Mouse (Mus musculus) ovary, postnatal 36 days (tissue): ENCODE measurements at regions not wholly inside any gene's neighbourhood (a gene's known extent, or its start where the extent isn't known, plus 50 kb on each side); places are given as distances from the start of the nearest gene placed in this dataset.
"Not testable (repeated sequence)": the region's sequence is repeated elsewhere in the genome, so short reads cannot be mapped to it uniquely, and the experiment has no call there.

ENCODE experiments used
- DNase-seq: peaks from one replicate; pipeline ENCODE4 v3.0.0; 2022; ENCODE audit warnings: low spot score, mixed read lengths

DNA sequence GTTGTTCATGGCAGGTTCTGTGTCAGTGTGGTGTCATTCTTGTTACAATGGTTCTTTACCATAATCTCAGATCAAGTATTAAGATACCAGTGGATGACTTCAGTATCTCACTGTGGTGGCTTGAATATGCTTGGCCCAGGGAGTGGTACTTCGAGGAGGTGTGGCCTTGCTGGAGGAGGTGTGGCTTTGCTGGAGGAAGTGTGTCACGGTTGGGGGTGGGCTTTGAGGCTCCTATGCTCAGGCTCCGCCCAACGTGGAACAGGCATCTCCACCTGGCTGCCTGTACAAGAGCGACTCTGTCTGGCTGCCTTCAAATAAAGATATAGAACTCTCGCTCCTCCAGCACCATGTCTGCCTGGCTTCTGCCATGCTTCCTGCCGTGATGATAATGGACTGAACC, 63.6 kb downstream of the Cd2 start:
- no peak for DNase-seq

DNA sequence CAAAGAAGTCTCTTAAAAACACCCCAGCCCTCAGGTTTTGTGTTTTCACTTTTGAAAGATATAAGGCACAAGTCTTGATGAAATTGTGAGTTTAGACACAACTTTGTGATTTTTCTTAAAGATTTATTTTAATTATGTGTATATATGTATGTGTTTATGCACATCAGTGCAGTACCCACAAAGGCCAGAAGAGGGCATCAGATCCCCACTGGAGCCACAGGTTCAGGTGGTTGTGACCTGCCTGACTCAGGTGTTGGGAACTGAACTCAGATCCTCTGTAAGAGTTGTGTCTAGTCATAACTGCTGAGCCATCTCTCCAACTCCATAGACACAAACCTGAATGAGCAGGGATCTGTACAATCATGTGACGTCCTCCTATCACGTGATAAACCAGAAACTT, 67.8 kb downstream of the Cd2 start:
- DNase-seq, result no peak

DNA sequence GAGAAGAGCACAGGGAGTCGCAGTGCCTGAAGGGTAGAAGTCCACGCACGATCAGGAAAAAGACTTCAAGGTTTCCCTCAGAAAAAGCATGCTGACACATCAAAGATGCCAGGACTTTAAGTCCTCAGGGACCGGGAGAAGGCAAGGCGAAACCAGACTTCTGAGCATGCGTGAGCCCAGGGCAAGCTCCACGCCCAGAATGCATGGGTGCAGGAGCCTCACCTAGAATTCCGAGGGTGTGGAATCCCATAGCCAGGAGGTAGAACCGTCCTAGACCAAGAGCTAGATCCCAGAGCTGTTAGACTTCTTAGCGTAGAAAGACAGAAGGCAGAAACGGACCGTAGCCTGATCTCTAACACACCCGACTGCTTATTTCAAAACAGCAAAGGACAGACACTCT, 71.0 kb downstream of the Cd2 start:
- DNase-seq, result no peak

- DNase-seq, result no peak
Measured at GRCm38 (mm10) chr3:101213212-101213562, 74.6 kb downstream of the Cd2 start.

DNA sequence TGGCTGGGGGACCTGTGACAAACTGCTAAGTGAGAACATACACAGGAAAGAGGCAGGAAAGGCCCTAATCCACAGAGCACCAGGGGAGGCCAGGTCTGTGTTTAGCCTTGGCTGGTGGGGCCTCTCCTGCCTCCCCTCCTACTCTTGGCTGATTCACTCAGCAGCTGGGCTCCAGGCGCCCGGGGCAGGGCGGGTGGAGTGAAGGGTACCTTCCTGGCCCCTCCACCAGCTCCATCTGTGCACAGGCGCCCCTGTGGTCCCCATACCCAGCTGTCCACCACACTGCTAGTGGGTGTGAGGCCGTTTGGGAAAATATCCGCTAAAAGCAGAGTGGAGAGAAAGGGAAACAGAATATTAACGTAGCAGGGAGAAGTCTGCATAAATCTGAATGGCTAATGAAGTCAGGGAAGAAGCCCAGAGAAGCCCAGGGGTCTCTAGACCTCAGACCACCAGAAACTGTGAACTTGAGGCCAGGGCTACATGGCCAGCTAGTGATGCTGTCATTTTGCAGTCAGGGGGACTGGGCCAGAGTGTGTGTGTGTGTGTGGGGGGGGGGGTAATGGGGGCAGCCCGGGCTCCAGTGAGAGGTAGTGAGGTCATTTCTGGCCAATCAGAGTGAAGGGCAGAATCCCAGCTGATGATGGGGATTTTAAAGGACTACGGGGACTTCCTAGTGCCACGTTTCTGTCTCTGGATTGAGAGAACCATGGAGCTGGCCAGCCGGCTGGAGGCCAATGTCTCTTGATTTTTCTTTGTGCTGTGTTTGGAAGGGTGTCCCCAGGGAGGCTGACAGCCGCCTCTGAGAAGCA, 75.1 kb downstream of the Cd2 start:
- DNase-seq, result peak; percentile 29

- no peak for DNase-seq
Measured at GRCm38 (mm10) chr3:101211936-101212335, 75.8 kb downstream of the Cd2 start.

GRCm38 (mm10) chr3:101209546-101209945, 78.2 kb downstream of the Cd2 start:
- DNase-seq, result no peak

DNA sequence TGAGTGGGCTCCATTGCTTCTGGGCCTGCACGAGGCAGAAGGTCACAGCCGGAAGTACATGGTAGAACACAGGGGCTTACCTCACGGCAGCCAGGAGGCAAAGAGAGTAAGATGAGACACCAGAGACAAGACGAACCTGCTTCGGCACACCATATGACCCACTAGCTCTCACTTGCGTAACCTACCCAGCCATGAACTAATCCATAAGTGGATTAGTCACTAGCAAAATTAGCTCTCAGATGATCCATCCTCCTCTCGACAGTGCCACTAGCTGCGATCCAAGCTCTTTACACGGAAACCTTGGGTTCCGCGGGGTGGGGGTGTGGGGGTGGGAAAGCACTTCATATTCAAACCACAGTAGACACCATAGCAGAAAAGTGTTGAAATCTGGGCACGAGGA, 79.0 kb downstream of the Cd2 start:
- DNase-seq, result no peak

GRCm38 (mm10) chr3:101206172-101206571, 81.6 kb downstream of the Cd2 start:
- not testable (repeated sequence) for DNase-seq

GRCm38 (mm10) chr3:101194725-101195124, 84.6 kb upstream of the Ptgfrn start:
- no peak for DNase-seq

DNA sequence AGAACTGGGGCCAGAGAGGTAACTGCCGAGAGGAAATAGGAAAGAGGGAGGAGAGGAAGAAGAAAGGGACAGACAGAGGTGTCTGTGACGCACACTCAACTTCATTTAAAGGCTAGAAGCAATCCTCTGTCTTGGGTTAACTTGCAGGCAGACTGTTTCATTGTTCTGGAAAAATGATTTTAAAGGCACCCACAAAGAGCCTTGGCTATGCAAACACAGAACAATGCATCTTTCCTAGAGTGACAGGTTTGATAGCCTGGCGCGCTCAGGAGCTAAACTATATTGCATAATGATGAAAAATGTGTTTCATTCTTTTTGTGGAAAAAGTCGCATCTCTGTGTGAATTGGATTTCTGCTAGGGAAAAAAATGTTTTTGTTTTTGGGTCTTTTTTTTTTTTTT, 84.2 kb upstream of the Ptgfrn start:
- no peak for DNase-seq

DNA sequence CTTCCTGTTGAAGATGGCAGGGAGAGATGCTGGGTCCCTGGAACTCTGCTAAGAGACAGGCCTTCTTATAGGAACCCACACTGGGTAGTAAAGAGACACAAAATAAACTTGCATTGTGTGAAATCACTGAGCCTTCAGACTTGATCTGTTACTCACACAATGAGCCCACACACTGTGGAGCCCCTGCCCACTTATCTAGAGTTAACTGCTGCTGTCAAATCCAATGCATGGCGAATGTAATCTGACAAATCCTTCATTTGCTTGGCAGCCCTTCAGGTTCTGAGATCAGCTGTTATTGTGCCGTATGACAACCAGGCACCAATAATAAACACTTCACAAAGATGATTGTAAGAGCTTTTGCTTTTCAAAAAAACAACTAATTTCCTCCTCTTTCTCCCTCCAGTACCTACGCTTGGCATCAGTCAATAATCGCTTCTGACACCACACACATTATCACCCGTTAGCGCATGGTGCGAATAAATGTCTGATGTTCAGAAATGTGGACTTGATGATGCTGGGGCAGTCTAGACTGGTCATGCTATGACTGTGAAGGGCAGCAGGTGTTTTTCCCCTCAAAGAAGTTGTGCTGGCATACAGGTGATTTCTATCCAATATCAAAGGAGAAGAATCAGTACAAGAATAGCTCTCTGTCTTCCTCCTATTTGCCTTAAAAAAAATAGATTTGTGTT, 81.4 kb upstream of the Ptgfrn start:
- no peak for DNase-seq

DNA sequence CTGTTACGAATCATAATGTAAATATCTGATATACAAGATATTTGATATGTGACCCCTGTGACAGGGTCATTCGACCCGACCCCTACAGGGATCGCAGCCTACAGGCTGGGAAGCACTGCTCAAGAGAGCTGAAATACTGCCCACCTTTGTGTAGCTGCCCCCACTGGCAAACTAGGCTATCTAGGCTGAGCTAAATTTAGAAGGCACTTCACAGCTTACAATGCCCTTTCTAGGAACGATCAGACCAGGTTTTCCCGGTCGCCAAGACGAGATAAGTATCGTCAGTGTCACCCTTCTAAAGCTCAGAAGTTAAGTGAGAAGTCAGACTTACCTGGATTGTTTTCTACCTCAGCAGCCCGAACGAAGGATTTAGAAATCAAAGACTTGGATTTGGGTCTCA, 71.9 kb upstream of the Ptgfrn start:
- DNase-seq, result no peak

- DNase-seq, result no peak
Measured at GRCm38 (mm10) chr3:101173954-101174353, 63.9 kb upstream of the Ptgfrn start.

GRCm38 (mm10) chr3:101170037-101171019, 60.2 kb upstream of the Ptgfrn start:
- DNase-seq, result no peak

GRCm38 (mm10) chr3:101167026-101167425, 56.9 kb upstream of the Ptgfrn start:
- DNase-seq, result no peak

DNA sequence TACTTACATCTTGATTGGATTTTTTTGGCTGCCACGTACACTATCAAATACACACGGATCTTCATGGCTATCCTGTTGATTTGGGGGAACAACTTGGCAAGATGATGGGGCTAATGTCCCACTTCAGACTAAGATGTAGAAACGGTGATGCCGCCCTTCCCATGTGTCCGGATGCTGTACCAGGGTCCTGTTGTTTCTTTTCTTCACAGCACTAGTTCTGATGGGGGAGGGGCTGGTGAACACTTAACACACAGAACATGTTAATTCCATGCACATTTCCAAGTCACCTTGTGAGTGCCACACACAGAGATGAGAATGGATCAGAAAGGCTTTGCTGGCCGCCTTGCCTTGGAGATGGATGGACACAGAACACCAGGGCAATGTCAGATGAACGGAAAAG, 56.5 kb upstream of the Ptgfrn start:
- no peak for DNase-seq

- no peak for DNase-seq
Measured at GRCm38 (mm10) chr3:101165261-101165660, 55.2 kb upstream of the Ptgfrn start.

DNA sequence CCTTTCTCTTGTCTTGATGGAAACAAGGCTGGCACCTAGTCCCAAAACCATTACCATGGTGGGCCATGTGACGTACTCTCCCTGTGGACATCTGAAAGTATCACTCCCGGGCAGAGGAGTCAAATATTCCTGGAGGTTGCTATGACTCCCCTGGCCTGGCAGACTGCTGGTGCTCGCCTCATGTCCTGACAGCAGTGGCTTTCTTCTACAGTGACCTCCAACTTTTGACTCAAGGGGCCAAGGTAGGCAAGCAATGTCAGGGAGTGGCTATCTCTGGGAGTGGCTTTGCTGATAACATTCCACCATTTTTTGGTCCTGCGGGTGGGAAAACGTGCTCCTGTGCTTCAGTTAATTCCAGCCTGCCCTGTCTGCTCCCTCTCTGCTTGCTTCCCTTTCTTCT, 54.7 kb upstream of the Ptgfrn start:
- DNase-seq, result no peak

DNA sequence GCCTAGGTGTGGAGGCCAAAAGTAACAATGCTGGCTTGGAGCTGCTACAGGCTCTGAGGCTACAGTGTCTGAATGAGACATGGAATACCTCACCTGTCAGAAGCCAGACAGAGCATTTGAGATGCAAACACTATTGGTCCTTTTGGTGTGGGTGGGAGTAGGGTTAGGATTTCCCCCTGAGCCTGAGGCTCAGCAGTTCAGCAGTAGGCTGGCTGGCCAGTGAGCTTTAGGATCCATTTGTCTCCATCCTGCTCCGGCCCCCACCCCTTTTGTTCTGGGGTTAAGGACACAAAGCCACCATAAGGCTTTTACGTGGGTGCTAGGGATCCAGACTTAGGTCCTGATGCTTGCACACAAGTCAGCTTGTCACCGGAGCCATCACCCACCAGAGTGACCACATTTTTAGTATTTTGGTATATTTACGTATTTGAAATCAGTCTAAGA, 53.9 kb upstream of the Ptgfrn start:
- no peak for DNase-seq

GRCm38 (mm10) chr3:101163160-101163990, 53.3 kb upstream of the Ptgfrn start:
- DNase-seq, result no peak
